Mouse (Mus musculus) midbrain, embryonic 15.5 days (tissue): ENCODE data around the gene Bcam. TPM values are rescaled to one million over a fixed set of nuclear protein-coding genes. Genes with fewer than 3 reads are reported as not detected.
"Not testable (repeated sequence)": the region's sequence is repeated elsewhere in the genome, so short reads cannot be mapped to it uniquely, and the experiment has no call there.

ENCODE experiments used
- ATAC-seq: fragments of 200-750 bp; cut with Nextera tagmentation; replicated peaks from 2 replicates; pipeline ENCODE4 v1.8.0; 2017; ENCODE audit warnings: moderate TSS enrichment
- H3K27ac ChIP-seq: fragments of 300-500 bp; sonication (generic); 2 replicates; pipeline ENCODE4 v1.5.1; 2015; ENCODE audit warnings: mild to moderate bottlenecking, inconsistent platforms
- H3K27me3 ChIP-seq: fragments of 300-500 bp; sonication (generic); replicated peaks from 2 replicates; pipeline ENCODE4 v1.6.1; 2015; ENCODE audit warnings: inconsistent platforms
- H3K36me3 ChIP-seq: fragments of 300-500 bp; sonication (generic); replicated peaks from 2 replicates; pipeline ENCODE4 v1.6.1; 2015; ENCODE audit warnings: inconsistent platforms
- H3K4me1 ChIP-seq: fragments of 300-500 bp; sonication (generic); 2 replicates; pipeline ENCODE4 v1.6.1; 2015; ENCODE audit warnings: inconsistent platforms
- H3K4me2 ChIP-seq: fragments of 300-500 bp; sonication (generic); 2 replicates; pipeline ENCODE4 v1.6.1; 2015; ENCODE audit warnings: inconsistent platforms, mild to moderate bottlenecking, moderate library complexity
- H3K4me3 ChIP-seq: fragments of 300-500 bp; sonication (generic); 2 replicates; pipeline ENCODE4 v1.5.1; 2015; ENCODE audit warnings: mild to moderate bottlenecking, inconsistent platforms
- H3K9ac ChIP-seq: fragments of 300-500 bp; sonication (generic); 2 replicates; pipeline ENCODE4 v1.6.1; 2015; ENCODE audit warnings: mild to moderate bottlenecking, inconsistent platforms
- H3K9me3 ChIP-seq: fragments of 300-500 bp; sonication (generic); 2 replicates; pipeline ENCODE4 v1.6.1; 2016; ENCODE audit warnings: inconsistent platforms
- WGBS: fragments of 180-500 bp; shearing (Covaris S2); methylation state at CpG from one replicate; pipeline ENCODE4 v1.1.7; 2015; ENCODE audit warnings: mixed read lengths; 5-methylcytosine and 5-hydroxymethylcytosine counted together
- polyA plus RNA-seq: library from polyadenylated mRNA; unstranded; fragments of >200 nt; fragmentation: Nextera tagmentation; extraction: Ambion mirVana; gene quantifications from 2 replicates; pipeline ENCODE4 v1.2.1, GENCODE M21; 2015

The Bcam gene
- polyA plus RNA-seq, 1 experiment from 2014 or later = 12.4 TPM

GRCm38 (mm10) chr7:19802995-19803394, 32.2 kb upstream of the Bcam start:
- no peaks in the 10 kb centered on the region for H3K27me3 ChIP-seq
- H3K4me2 ChIP-seq = no peak overlapping the region
- 0 out of 2 replicates have a peak, but pooled peaks have one; percentile 58 for ATAC-seq
- H3K36me3 ChIP-seq = no peaks in the 10 kb centered on the region
- H3K4me1 ChIP-seq = no peaks in the 10 kb centered on the region
- H3K9me3 ChIP-seq = no peaks in the 10 kb centered on the region
- H3K9ac ChIP-seq = no peak overlapping the region
- WGBS = 20% methylated on average over 7 of the region's 7 CpGs
- no peak overlapping the region for H3K4me3 ChIP-seq
- no peak overlapping the region for H3K27ac ChIP-seq

DNA sequence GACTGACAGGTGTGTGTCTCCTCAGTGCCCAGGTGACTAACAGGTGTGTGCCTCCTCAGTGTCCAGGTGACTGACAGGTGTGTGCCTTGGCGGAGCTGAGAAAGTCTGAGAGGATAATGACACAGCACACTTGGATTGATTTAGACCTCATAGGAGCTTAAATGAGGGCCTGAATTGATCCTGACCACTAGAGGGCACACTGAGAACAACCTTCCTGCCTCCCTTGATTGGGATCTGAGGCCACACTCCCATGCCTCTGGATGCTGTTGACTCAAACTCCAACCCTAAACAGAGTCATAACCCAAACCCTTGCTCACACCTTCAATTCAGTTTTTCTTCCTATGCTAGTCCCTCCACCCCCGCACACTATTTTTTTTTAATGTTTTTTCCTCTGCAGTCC, 29.9 kb upstream of the Bcam start:
- H3K4me1 ChIP-seq = 0 out of 2 replicates have a peak, but pooled peaks cover 2% of the 10 kb centered on the region
- no peak overlapping the region for H3K4me3 ChIP-seq
- H3K9me3 ChIP-seq = no peaks in the 10 kb centered on the region
- peaks cover 18% of the 10 kb centered on the region for H3K27me3 ChIP-seq
- H3K27ac ChIP-seq = no peak overlapping the region
- no peak overlapping the region for H3K9ac ChIP-seq
- 26% methylated on average over 2 of the region's 2 CpGs for WGBS
- H3K36me3 ChIP-seq = no peaks in the 10 kb centered on the region
- H3K4me2 ChIP-seq = no peak overlapping the region
- no peak for ATAC-seq

- ATAC-seq = 0 out of 2 replicates have a peak, but pooled peaks have one; percentile 50
- H3K27me3 ChIP-seq = peaks cover 25% of the 10 kb centered on the region
- no peaks in the 10 kb centered on the region for H3K9me3 ChIP-seq
- no peaks in the 10 kb centered on the region for H3K36me3 ChIP-seq
- H3K4me3 ChIP-seq = no peak within 1 kb of the TSS
- H3K9ac ChIP-seq = no peak within 1 kb of the TSS
- H3K4me2 ChIP-seq = no peak within 1 kb of the TSS
- H3K4me1 ChIP-seq = 0 out of 2 replicates have a peak, but pooled peaks cover 2% of the 10 kb centered on the region
- H3K27ac ChIP-seq = no peak within 1 kb of the TSS
- 5% methylated on average over 32 of the region's 32 CpGs for WGBS
These were observed 26.1 kb upstream of the Bcam start, which contains the start of gene Cblc for GRCm38 (mm10) chr7:19796697-19797588. Gene Cblc, minus strand, starts transcription at chr7:19796809.

- Histone ChIP-seq H3K4me1 (0 out of 2 replicates have a peak, but pooled peaks cover 2% of the 10 kb centered on the region), H3K36me3 (no peaks in the 10 kb centered on the region), H3K4me2 (no peak overlapping the region), H3K9ac (no peak overlapping the region), H3K4me3 (no peak overlapping the region), H3K27ac (no peak overlapping the region), H3K9me3 (no peaks in the 10 kb centered on the region), H3K27me3 (peaks cover 25% of the 10 kb centered on the region)
- ATAC-seq = no peak
- 11% methylated on average over 18 of the region's 18 CpGs for WGBS
These were observed 25.4 kb upstream of the Bcam start for GRCm38 (mm10) chr7:19796254-19796653.

- H3K27ac ChIP-seq = no peak overlapping the region
- H3K27me3 ChIP-seq = peaks cover 25% of the 10 kb centered on the region
- H3K9ac ChIP-seq = no peak overlapping the region
- H3K4me2 ChIP-seq = no peak overlapping the region
- H3K4me3 ChIP-seq = no peak overlapping the region
- H3K36me3 ChIP-seq = no peaks in the 10 kb centered on the region
- WGBS = 62% methylated on average over 2 of the region's 2 CpGs
- H3K4me1 ChIP-seq = 0 out of 2 replicates have a peak, but pooled peaks cover 2% of the 10 kb centered on the region
- H3K9me3 ChIP-seq = no peaks in the 10 kb centered on the region
- ATAC-seq = no peak
These were observed 24.4 kb upstream of the Bcam start for GRCm38 (mm10) chr7:19795236-19795635.

DNA sequence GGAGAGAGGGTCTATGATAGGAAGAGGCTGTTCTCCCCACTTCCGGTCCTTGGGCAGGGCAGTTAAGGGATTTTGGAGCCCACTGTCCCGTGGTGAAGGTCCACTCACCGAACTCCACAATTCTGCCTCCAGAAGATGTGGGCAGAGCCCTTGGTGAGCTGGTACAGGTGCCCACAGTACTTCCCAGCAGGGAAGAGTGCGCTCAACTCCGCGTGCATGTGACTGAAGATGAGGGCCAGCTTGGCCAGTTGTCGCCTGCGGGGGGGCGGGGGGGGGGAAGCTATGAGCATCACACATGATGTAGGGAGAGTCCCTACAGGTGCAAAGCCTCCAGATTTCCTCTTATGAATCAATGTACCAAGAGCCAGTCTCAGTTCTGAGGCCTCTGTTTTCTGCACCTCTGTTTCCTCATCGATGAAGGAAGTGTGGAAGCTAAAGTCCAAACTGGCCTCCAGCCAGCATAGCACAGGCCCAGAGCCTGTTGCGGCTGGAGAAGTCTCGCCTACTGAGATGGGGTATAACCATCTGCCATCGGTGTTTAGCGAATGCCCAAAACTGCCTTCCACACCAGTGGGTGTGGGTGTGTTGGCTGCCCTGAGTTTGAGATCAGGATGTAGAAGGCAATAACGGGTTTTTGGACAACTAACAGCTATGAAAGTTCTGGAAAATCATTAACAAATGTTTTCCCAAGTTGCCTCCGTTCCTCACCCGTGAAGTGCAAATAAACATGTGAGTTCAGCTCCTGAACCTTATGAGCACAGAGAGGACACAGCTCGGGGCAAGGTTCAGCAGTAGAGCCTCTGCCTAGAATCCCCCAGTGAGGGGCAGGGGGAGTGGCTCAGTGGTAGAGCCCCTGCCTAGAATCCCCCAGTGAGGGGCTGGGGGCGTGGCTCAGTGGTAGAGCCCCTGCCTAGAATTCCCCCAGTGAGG, 22.1 kb upstream of the Bcam start:
- no peak for ATAC-seq
- Histone ChIP-seq H3K27ac (no peak overlapping the region), H3K36me3 (no peaks in the 10 kb centered on the region), H3K4me2 (no peak overlapping the region), H3K4me3 (no peak overlapping the region), H3K9ac (no peak overlapping the region), H3K27me3 (peaks cover 25% of the 10 kb centered on the region), H3K4me1 (peaks cover 7% of the 10 kb centered on the region; the same call in 1 of the 2 replicates), H3K9me3 (no peaks in the 10 kb centered on the region)
- whole genome bisulfite sequencing = 90% methylated on average over 19 of the region's 19 CpGs

- not testable (repeated sequence) for H3K9me3 ChIP-seq, H3K4me2 ChIP-seq, H3K4me3 ChIP-seq, H3K9ac ChIP-seq, H3K4me1 ChIP-seq, ATAC-seq, H3K27ac ChIP-seq, H3K36me3 ChIP-seq
- peaks cover 14% of the 10 kb centered on the region for H3K27me3 ChIP-seq
- 94% methylated on average over 2 of the region's 2 CpGs for WGBS
These were observed 20.7 kb upstream of the Bcam start for GRCm38 (mm10) chr7:19791504-19791903.

DNA sequence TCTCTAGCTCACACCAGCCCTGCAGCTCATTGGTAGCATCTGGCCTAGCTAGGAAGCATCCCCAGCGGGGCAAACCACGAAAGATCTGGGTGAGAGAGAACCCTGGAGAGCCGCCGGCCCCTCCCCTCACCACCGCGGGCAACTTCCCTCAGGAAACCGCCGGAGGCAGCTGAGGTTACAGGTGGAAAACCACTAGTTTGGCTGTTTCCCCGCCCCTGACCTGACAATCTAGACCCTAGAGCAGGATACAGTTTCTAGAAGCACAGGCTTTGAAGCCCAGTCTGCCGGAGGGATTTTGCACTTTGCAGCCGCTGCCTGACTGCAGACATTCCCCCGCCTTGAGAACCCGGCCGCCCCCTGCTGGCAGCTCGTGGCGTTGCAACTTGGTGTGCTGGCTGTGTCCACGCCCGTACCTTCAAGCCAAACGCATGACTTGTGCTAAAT, 19.1 kb upstream of the Bcam start:
- H3K9ac ChIP-seq = peak overlapping the region; percentile 35; the same call in 1 of the 2 replicates
- H3K4me1 ChIP-seq = peaks cover 4% of the 10 kb centered on the region; the same call in 1 of the 2 replicates
- no peaks in the 10 kb centered on the region for H3K9me3 ChIP-seq
- peak; percentile 70 for ATAC-seq
- peaks cover 4% of the 10 kb centered on the region; the same call in 1 of the 2 replicates for H3K27me3 ChIP-seq
- no peaks in the 10 kb centered on the region for H3K36me3 ChIP-seq
- 1% methylated on average over 19 of the region's 19 CpGs for WGBS
- H3K27ac ChIP-seq = no peak overlapping the region
- H3K4me3 ChIP-seq = peak overlapping the region; percentile 30
- peak overlapping the region; percentile 58 for H3K4me2 ChIP-seq

DNA sequence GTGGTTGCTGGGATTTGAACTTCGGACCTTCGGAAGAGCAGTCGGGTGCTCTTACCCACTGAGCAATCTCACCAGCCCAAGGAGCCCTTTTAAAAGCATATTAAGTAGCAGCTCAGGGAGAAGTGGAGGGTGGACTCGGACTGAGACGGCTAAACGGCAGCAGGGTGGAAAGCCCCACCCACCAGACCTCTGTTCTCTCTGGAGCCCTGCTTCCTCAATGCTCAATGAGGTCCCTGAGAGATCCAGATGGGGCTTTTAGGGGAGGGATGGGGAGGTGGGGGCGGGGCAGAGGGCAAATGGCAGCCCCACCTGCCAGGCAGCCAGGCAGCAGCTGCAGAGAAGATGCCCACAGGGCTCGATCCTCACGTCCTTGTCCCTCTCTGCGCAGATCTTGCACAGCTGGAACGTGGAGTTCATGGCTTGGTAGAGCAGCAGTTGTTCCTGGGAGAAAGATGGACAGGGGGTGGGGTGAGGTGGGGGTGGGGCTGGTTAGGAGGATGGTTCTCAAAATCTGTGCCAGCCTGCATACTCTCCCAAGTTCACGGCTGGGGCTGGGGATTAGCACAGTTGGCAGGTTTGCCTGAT, 15.2 kb upstream of the Bcam start:
- H3K27ac ChIP-seq = no peak overlapping the region
- no peaks in the 10 kb centered on the region for H3K36me3 ChIP-seq
- 42% methylated on average over 12 of the region's 12 CpGs for WGBS
- no peak overlapping the region for H3K4me2 ChIP-seq
- no peak overlapping the region for H3K9ac ChIP-seq
- H3K4me1 ChIP-seq = peaks cover 4% of the 10 kb centered on the region; the same call in 1 of the 2 replicates
- H3K4me3 ChIP-seq = no peak overlapping the region
- H3K27me3 ChIP-seq = no peaks in the 10 kb centered on the region
- no peaks in the 10 kb centered on the region for H3K9me3 ChIP-seq
- ATAC-seq = no peak

DNA sequence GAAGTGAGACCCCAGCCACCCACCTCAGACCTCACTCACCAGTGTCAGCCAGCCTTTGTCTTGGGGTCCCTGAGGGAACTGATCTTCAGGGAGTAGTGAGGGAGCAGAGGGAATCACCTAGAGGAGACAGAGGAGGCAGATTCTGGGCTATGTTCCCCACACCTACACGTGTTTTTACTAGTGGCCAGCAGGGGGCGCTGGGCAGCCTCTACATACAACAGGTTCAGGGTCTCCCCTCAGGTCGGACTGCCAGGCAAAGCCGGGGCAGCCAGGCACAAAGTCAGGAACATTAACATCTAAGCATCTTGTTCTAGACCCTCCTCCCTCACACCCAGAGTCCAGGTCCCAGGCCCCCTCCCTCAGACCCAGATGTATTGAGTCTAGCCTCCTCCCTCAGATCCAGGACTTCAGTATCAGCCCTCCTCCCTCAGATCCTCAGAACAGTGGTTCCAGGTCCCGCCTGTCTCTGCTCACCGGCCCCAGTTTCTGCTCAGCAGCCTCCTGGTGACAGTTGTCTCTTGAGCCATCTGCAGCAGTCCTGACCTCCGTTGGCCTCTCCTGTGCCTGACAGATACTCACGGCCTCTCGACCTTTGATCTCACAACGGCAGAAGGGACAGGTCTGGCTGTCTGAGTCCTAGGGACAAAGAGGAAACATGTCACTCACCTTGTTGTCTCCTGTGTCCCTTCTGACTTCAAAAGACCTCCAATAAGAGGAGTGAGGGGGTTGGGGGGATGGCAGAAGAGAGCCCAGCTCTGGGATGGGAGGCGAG, 14.1 kb upstream of the Bcam start:
- no peak for ATAC-seq
- WGBS = 49% methylated on average over 11 of the region's 11 CpGs
- Histone ChIP-seq H3K27me3 (no peaks in the 10 kb centered on the region), H3K4me3 (no peak overlapping the region), H3K9me3 (no peaks in the 10 kb centered on the region), H3K4me2 (no peak overlapping the region), H3K9ac (no peak overlapping the region), H3K27ac (no peak overlapping the region), H3K36me3 (no peaks in the 10 kb centered on the region), H3K4me1 (peaks cover 3% of the 10 kb centered on the region; the same call in 1 of the 2 replicates)

DNA sequence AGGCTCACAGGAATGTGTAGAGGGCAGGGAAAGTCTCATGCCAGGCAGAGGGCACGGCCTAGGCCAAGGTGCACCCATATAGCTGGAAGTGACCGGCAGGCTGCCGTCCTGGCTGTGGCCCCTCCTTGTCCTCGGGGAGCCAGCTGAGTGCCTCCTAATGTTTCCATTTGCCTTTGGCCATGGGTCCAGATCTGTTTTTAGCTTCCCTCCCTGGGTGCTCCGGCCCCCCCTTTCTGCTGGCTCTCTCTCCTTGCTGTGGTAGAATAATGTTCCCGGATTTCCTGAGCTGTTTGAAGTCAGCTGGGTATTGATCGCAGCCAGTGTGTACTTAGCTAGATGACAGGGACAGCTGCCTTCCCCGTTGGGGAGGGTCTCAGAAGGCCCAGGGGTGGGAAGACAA, 12.8 kb upstream of the Bcam start:
- Histone ChIP-seq H3K4me3 (no peak overlapping the region), H3K9me3 (no peaks in the 10 kb centered on the region), H3K27me3 (no peaks in the 10 kb centered on the region), H3K36me3 (no peaks in the 10 kb centered on the region), H3K4me1 (no peaks in the 10 kb centered on the region), H3K4me2 (no peak overlapping the region), H3K9ac (no peak overlapping the region), H3K27ac (no peak overlapping the region)
- no peak for ATAC-seq
- WGBS = 79% methylated on average over 8 of the region's 8 CpGs
